Mouse (Mus musculus) olfactory bulb, adult 2 months (tissue): ENCODE data around the gene Gm42372.

Experiments
- CTCF ChIP-seq: fragments of 200-500 bp; IDR thresholded peaks from 2 replicates; pipeline ENCODE4 v1.5.1; 2012; ENCODE audit warnings: low read depth, mild to moderate bottlenecking, low read length, moderate library complexity; ENCODE audit not compliant: insufficient read depth
- POLR2A ChIP-seq: fragments of 200-500 bp; IDR thresholded peaks from 2 replicates; pipeline ENCODE4 v1.6.1; 2012; ENCODE audit warnings: mild to moderate bottlenecking, low read depth, low read length, moderate library complexity; ENCODE audit not compliant: insufficient read depth

DNA sequence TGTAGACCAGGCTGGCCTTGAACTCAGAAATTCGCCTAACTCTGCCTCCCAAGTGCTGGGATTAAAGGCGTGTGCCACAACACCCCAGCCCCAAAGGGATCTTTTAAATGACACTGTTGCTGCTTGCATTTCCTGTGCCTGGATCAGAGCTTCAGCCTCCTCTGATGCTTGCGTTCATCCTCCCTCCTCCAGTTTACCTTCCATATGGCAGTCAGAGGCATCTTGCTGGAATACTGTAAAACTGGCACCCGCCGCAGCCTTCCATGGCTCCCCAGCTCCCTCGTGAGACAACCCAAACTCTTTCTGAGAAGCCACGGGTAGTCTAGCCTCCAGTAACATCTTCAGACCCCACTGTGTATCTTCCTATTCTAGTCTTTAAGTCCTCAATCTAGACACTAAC lies 46.0 kb downstream of the Gm42372 start:
- TF ChIP-seq CTCF (no peak), POLR2A (no peak)
